Mouse (Mus musculus) ovary, postnatal 10 days (tissue): ENCODE data around the gene Ppp1r1b.
"Not testable (repeated sequence)": the region's sequence is repeated elsewhere in the genome, so short reads cannot be mapped to it uniquely, and the experiment has no call there.

Experiments used
- DNase-seq: peaks from one replicate; pipeline ENCODE4 v3.0.0; 2022; ENCODE audit warnings: low spot score

Gene Ppp1r1b

GRCm38 (mm10) chr11:98373244-98373643 is 25.0 kb downstream of the Ppp1r1b start:
- no peak for DNase-seq

- DNase-seq: no peak
These were observed 26.1 kb downstream of the Ppp1r1b start for GRCm38 (mm10) chr11:98374266-98374665.

GRCm38 (mm10) chr11:98376756-98377155 is 28.6 kb downstream of the Ppp1r1b start:
- DNase-seq: no peak

- DNase-seq: no peak
These were observed 29.6 kb downstream of the Ppp1r1b start for GRCm38 (mm10) chr11:98377787-98378186.

- no peak for DNase-seq
These were observed 31.2 kb downstream of the Ppp1r1b start for GRCm38 (mm10) chr11:98379379-98379778.

GRCm38 (mm10) chr11:98380106-98380505 is 31.9 kb downstream of the Ppp1r1b start:
- no peak for DNase-seq

GRCm38 (mm10) chr11:98381651-98382050 is 33.4 kb downstream of the Ppp1r1b start:
- DNase-seq: no peak

GRCm38 (mm10) chr11:98382405-98382804 is 34.2 kb downstream of the Ppp1r1b start:
- not testable (repeated sequence) for DNase-seq

GRCm38 (mm10) chr11:98383261-98384030 is 35.2 kb downstream of the Ppp1r1b start, which contains the start of gene Tcap:
TSS of gene Tcap (plus strand) at chr11:98383811.
- no peak for DNase-seq

- DNase-seq: no peak
These were observed 36.0 kb downstream of the Ppp1r1b start for GRCm38 (mm10) chr11:98384216-98384615.

- no peak for DNase-seq
These were observed 36.8 kb downstream of the Ppp1r1b start for GRCm38 (mm10) chr11:98384721-98385637.

- DNase-seq: no peak
These were observed 37.7 kb downstream of the Ppp1r1b start, which contains the start of gene Pnmt for GRCm38 (mm10) chr11:98385638-98386585. TSS of gene Pnmt (plus strand) at chr11:98386450.

- no peak for DNase-seq
These were observed 38.4 kb downstream of the Ppp1r1b start for GRCm38 (mm10) chr11:98386596-98386995.

GRCm38 (mm10) chr11:98387056-98387577 is 38.9 kb downstream of the Ppp1r1b start:
- DNase-seq: no peak

GRCm38 (mm10) chr11:98388282-98388681 is 40.1 kb downstream of the Ppp1r1b start:
- no peak for DNase-seq

- DNase-seq: no peak
These were observed 41.1 kb downstream of the Ppp1r1b start for GRCm38 (mm10) chr11:98389221-98389780.

GRCm38 (mm10) chr11:98390141-98390540 is 41.9 kb downstream of the Ppp1r1b start:
- no peak for DNase-seq

GRCm38 (mm10) chr11:98392034-98392433 is 43.8 kb downstream of the Ppp1r1b start:
- no peak for DNase-seq

GRCm38 (mm10) chr11:98392645-98393044 is 44.4 kb downstream of the Ppp1r1b start:
- no peak for DNase-seq

- no peak for DNase-seq
These were observed 45.1 kb downstream of the Ppp1r1b start for GRCm38 (mm10) chr11:98393317-98393716.

- no peak for DNase-seq
These were observed 46.1 kb downstream of the Ppp1r1b start for GRCm38 (mm10) chr11:98394301-98394700.
